Mouse (Mus musculus) forebrain, embryonic 13.5 days (tissue): Measurements from ENCODE around the gene 5730596B20Rik. TPM values are rescaled to one million over a fixed set of nuclear protein-coding genes. Genes with fewer than 3 reads are reported as not detected.

Experiments
- ATAC-seq: fragments of 200-750 bp; cut with Nextera tagmentation; 2 replicates; pipeline ENCODE4 v1.8.0; 2017
- H3K27ac ChIP-seq: fragments of 300-500 bp; sonication (generic); 2 replicates; pipeline ENCODE4 v1.5.1; 2015; ENCODE audit warnings: inconsistent platforms, mild to moderate bottlenecking, moderate library complexity
- H3K27me3 ChIP-seq: fragments of 300-500 bp; sonication (generic); 2 replicates; pipeline ENCODE4 v1.6.1; 2015; ENCODE audit warnings: mild to moderate bottlenecking, inconsistent platforms
- H3K36me3 ChIP-seq: fragments of 300-500 bp; sonication (generic); 2 replicates; pipeline ENCODE4 v1.6.1; 2015; ENCODE audit warnings: mild to moderate bottlenecking, inconsistent platforms; ENCODE audit not compliant: poor library complexity, severe bottlenecking
- H3K4me1 ChIP-seq: fragments of 300-500 bp; sonication (generic); 2 replicates; pipeline ENCODE4 v1.6.1; 2015; ENCODE audit warnings: inconsistent platforms
- H3K4me2 ChIP-seq: fragments of 300-500 bp; sonication (generic); 2 replicates; pipeline ENCODE4 v1.6.1; 2015; ENCODE audit warnings: inconsistent platforms, mild to moderate bottlenecking, moderate library complexity
- H3K4me3 ChIP-seq: fragments of 300-500 bp; sonication (generic); 2 replicates; pipeline ENCODE4 v1.5.1; 2015; ENCODE audit warnings: mild to moderate bottlenecking, inconsistent platforms
- H3K9ac ChIP-seq: fragments of 300-500 bp; sonication (generic); 2 replicates; pipeline ENCODE4 v1.6.1; 2015; ENCODE audit warnings: mild to moderate bottlenecking, inconsistent platforms
- H3K9me3 ChIP-seq: fragments of 300-500 bp; sonication (generic); replicated peaks from 2 replicates; pipeline ENCODE4 v1.6.1; 2016; ENCODE audit warnings: inconsistent platforms
- WGBS: fragments of 180-500 bp; shearing (Covaris S2); methylation state at CpG from one replicate; pipeline ENCODE4 v1.1.7; 2015; 5-methylcytosine and 5-hydroxymethylcytosine counted together
- polyA plus RNA-seq: library from polyadenylated mRNA; unstranded; fragments of >200 nt; fragmentation: Nextera tagmentation; extraction: Ambion mirVana; gene quantifications from 2 replicates; pipeline ENCODE4 v1.2.1, GENCODE M21; 2015

5730596B20Rik gene
- polyA plus RNA-seq, 1 experiment from 2014 or later, result not detected

DNA sequence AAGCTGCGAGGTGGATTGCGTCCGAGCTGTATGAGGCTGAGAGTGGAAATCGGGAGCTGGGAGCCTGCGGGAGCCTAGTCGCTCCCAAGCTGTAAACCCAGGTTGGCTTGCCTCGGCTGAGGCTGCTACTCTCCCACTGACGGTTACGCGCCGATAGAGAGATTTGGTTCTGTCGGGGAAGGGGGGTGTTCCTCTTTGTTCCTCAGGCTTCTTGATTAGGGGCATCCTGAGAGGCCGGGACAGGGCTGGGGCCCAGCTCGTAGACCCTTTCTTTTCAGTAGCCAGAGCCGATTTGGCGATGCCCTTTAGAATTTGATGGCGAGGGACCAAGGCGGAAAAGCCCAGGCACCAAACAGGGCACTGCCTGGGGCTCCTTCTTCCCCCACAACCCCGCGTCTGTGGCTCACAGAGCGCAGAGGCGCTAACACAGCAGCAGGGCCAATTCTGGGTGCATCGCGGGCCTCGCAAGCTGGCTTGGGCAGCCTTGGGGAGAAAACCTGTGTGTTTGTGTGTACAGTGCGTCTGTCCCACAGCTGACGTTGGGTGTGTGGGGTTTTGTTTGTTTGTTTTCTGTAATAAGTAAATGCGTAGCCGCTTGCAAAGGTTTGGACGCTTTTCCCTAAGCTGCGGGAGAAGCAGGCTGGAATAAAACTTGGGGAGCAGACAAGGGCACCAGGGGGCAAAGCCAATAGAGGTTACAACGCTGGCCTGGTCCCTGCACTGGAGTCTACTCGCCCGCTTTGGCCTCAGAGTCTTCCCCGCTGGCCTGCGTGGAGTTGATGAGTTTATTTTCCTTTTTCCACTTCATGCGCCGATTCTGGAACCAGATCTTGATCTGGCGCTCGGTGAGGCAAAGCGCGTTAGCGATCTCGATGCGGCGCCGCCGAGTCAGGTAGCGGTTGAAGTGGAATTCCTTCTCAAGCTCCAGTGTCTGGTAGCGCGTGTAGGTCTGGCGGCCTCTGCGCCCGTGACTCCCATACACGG is 28.6 kb downstream of the 5730596B20Rik start:
- peaks cover 18% of the 10 kb centered on the region for H3K4me1 ChIP-seq
- H3K36me3 ChIP-seq, result no peaks in the 10 kb centered on the region
- no peaks in the 10 kb centered on the region for H3K9me3 ChIP-seq
- 1% methylated on average over 55 of the region's 55 CpGs for WGBS
- H3K9ac ChIP-seq, result no peak overlapping the region
- no peak overlapping the region for H3K4me3 ChIP-seq
- no peak overlapping the region for H3K27ac ChIP-seq
- peaks cover 100% of the 10 kb centered on the region for H3K27me3 ChIP-seq
- H3K4me2 ChIP-seq, result no peak overlapping the region
- ATAC-seq, result no peak

DNA sequence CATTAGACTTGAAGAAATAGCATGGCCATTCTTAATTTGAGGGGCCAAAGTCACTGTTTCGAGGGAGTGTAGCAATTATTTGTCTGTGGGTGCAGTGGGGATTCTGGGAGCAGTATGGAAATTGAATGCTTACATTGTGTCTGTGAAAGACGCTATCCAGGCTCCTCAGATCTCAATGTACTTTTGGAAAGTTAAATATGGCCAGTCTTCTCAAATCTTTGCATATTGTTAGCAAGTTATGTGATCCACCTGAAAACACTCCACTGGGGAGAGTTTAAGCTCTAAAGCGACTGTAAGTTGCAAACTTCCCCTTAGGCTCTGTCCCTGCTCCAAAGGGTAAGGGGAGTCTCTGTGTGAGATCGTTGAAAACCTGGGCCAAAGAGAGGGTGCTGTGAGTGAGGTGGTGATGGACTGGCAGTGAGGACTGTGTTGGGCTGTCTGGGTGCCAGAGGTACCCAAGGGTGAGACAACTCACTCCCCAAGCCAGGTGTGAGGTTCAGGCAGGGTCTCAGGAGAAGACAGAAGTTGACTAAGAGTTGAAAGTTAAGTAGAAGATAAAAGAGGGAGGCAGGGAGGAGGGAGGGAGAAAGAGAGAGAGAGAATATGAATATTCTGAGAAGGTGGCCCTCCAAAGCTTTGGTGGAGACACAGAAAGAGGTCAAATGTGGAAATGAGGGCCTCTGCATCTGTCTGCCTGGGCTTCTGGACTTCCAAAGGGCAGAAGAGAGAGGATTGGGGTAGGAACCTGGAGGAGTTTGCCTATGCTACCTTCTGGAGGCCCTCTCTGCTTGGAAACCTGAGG is 29.8 kb downstream of the 5730596B20Rik start:
- ATAC-seq, result no peak
- no peak overlapping the region for H3K9ac ChIP-seq
- no peaks in the 10 kb centered on the region for H3K9me3 ChIP-seq
- H3K27ac ChIP-seq, result no peak overlapping the region
- no peak overlapping the region for H3K4me2 ChIP-seq
- WGBS, result under 1% methylated on average over 4 of the region's 4 CpGs
- no peak overlapping the region for H3K4me3 ChIP-seq
- peaks cover 18% of the 10 kb centered on the region for H3K4me1 ChIP-seq
- no peaks in the 10 kb centered on the region for H3K36me3 ChIP-seq
- peaks cover 100% of the 10 kb centered on the region for H3K27me3 ChIP-seq

DNA sequence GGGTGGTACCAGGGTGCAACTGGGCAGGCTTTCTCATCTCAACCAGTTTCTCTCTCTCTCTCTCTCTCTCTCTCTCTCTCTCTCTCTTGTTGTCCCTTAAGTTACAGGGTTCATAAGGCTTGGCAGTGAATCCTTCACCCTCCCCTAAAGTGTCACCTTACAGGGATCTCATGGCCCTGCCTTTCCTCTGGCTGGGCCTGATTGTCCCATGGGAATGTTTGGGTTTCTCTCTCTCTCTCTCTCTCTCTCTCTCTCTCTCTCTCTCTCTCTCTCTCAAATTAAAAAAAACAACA is 30.3 kb downstream of the 5730596B20Rik start:
- no peaks in the 10 kb centered on the region for H3K9me3 ChIP-seq
- ATAC-seq, result no peak
- H3K4me1 ChIP-seq, result peaks cover 18% of the 10 kb centered on the region
- H3K4me2 ChIP-seq, result no peak overlapping the region
- H3K27ac ChIP-seq, result no peak overlapping the region
- H3K9ac ChIP-seq, result no peak overlapping the region
- no peaks in the 10 kb centered on the region for H3K36me3 ChIP-seq
- H3K27me3 ChIP-seq, result peaks cover 100% of the 10 kb centered on the region
- H3K4me3 ChIP-seq, result no peak overlapping the region

GRCm38 (mm10) chr6:52208072-52208867 is 31.0 kb downstream of the 5730596B20Rik start, which contains the start of gene Hoxa6:
Gene Hoxa6, minus strand, starts transcription at chr6:52208722.
- Histone ChIP-seq H3K4me3 (no peak within 1 kb of the TSS), H3K27me3 (peaks cover 100% of the 10 kb centered on the region), H3K9ac (no peak within 1 kb of the TSS), H3K4me2 (0 out of 2 replicates have a peak within 1 kb of the TSS, but pooled peaks have one; percentile 13), H3K9me3 (no peaks in the 10 kb centered on the region), H3K4me1 (peaks cover 20% of the 10 kb centered on the region), H3K36me3 (no peaks in the 10 kb centered on the region), H3K27ac (no peak within 1 kb of the TSS)
- no peak for ATAC-seq
- WGBS, result 1% methylated on average over 47 of the region's 47 CpGs

GRCm38 (mm10) chr6:52208868-52209684 is 31.8 kb downstream of the 5730596B20Rik start:
- 3% methylated on average over 18 of the region's 18 CpGs for WGBS
- no peak for ATAC-seq
- Histone ChIP-seq H3K4me3 (no peak overlapping the region), H3K9ac (no peak overlapping the region), H3K4me2 (0 out of 2 replicates have a peak overlapping the region, but pooled peaks have one; percentile 13), H3K9me3 (no peaks in the 10 kb centered on the region), H3K27ac (no peak overlapping the region), H3K36me3 (no peaks in the 10 kb centered on the region), H3K4me1 (peaks cover 13% of the 10 kb centered on the region), H3K27me3 (peaks cover 100% of the 10 kb centered on the region)

DNA sequence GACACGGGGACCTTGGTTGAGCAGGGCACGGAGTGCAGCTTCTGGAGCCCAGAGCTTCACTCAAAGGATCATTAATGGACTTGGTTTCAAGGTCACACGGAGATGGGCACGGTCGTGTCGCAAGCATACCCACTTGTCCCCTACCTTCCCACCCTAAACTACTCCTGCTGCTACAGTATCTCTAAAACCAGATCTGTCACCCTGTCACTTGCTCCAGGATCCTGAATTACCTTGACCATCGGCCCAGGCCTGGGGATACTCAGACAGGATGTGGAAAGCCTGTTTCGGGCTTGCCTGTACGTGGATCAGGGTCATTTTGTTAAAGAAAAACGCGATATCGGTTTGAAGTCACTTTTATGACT is 32.4 kb downstream of the 5730596B20Rik start:
- Histone ChIP-seq H3K9me3 (no peaks in the 10 kb centered on the region), H3K4me1 (0 out of 2 replicates have a peak, but pooled peaks cover 8% of the 10 kb centered on the region), H3K9ac (no peak overlapping the region), H3K4me3 (no peak overlapping the region), H3K4me2 (no peak overlapping the region), H3K27me3 (peaks cover 100% of the 10 kb centered on the region), H3K27ac (no peak overlapping the region), H3K36me3 (no peaks in the 10 kb centered on the region)
- ATAC-seq, result no peak
- 5% methylated on average over 12 of the region's 12 CpGs for WGBS

- no peak overlapping the region for H3K4me2 ChIP-seq
- peak; percentile 48 for ATAC-seq
- H3K4me1 ChIP-seq, result 0 out of 2 replicates have a peak, but pooled peaks cover 8% of the 10 kb centered on the region
- H3K27me3 ChIP-seq, result peaks cover 100% of the 10 kb centered on the region
- H3K27ac ChIP-seq, result no peak overlapping the region
- H3K9me3 ChIP-seq, result no peaks in the 10 kb centered on the region
- 1% methylated on average over 37 of the region's 37 CpGs for WGBS
- H3K9ac ChIP-seq, result no peak overlapping the region
- no peak overlapping the region for H3K4me3 ChIP-seq
- no peaks in the 10 kb centered on the region for H3K36me3 ChIP-seq
Observed at GRCm38 (mm10) chr6:52211170-52211935, 34.1 kb downstream of the 5730596B20Rik start.

GRCm38 (mm10) chr6:52211961-52212360 is 34.7 kb downstream of the 5730596B20Rik start:
- no peak overlapping the region for H3K27ac ChIP-seq
- WGBS, result 4% methylated on average over 13 of the region's 13 CpGs
- H3K9me3 ChIP-seq, result no peaks in the 10 kb centered on the region
- H3K4me1 ChIP-seq, result peaks cover 10% of the 10 kb centered on the region
- no peak overlapping the region for H3K9ac ChIP-seq
- no peak overlapping the region for H3K4me2 ChIP-seq
- no peaks in the 10 kb centered on the region for H3K36me3 ChIP-seq
- H3K27me3 ChIP-seq, result peaks cover 100% of the 10 kb centered on the region
- H3K4me3 ChIP-seq, result no peak overlapping the region
- no peak for ATAC-seq

GRCm38 (mm10) chr6:52212556-52213118 is 35.3 kb downstream of the 5730596B20Rik start:
- H3K4me1 ChIP-seq, result peaks cover 17% of the 10 kb centered on the region
- peaks cover 100% of the 10 kb centered on the region for H3K27me3 ChIP-seq
- H3K36me3 ChIP-seq, result no peaks in the 10 kb centered on the region
- H3K9ac ChIP-seq, result no peak overlapping the region
- WGBS, result under 1% methylated on average over 22 of the region's 22 CpGs
- no peak overlapping the region for H3K4me3 ChIP-seq
- no peak overlapping the region for H3K27ac ChIP-seq
- ATAC-seq, result no peak
- H3K9me3 ChIP-seq, result no peaks in the 10 kb centered on the region
- H3K4me2 ChIP-seq, result no peak overlapping the region

DNA sequence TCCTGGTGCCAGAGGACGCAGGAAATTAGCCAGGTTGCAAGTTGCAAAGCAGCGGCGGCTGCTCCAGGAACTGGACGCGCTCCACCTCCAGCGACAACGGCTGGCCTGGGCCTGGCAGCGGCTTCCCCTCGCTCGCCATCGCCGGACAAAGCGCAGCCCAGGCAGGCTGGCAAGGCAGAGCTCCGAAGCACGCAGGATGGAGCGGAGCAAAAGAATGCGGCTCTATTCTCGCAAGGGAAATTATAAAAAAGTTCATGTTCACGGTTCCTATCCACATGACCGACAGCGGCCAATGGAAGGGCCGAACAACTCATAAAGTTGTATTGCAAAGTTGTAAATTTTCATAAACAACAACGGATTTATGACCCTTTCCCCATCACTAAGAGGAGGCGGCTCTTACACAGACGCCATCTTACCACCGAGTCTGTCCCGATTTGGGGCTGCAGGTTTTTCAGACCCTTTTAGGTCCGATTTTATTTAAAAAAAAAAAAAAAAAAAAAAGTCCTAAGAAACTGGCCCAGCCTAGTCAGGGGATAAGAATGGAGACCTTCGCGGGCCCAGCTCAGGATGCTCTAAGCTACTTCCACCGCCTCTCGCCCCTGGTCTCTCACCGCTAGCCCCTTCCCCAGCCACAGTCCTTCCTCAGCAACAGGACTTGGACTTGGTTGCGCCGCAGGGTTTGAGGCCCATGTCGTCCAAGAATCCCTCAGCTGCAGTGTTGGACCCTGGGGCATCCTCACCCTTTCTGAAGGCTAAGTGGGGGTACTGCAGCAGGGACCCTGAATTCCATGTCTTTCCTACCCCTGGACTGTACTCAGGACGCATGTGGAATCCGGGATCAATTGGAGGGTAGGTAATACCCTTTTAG is 36.1 kb downstream of the 5730596B20Rik start, which contains the start of the genes Hoxa3 and Gm28308:
Gene Hoxa3 (minus strand): TSS at position 218 of the 868 bp plus-strand sequence.
Gene Gm28308 (minus strand): TSS at position 221 of the 868 bp plus-strand sequence.
- Histone ChIP-seq H3K36me3 (no peaks in the 10 kb centered on the region), H3K4me3 (no peak within 1 kb of the TSS), H3K4me1 (peaks cover 17% of the 10 kb centered on the region), H3K27ac (no peak within 1 kb of the TSS), H3K9ac (no peak within 1 kb of the TSS), H3K27me3 (peaks cover 100% of the 10 kb centered on the region), H3K4me2 (no peak within 1 kb of the TSS), H3K9me3 (no peaks in the 10 kb centered on the region)
- WGBS, result 2% methylated on average over 38 of the region's 38 CpGs
- no peak for ATAC-seq
